Mouse (Mus musculus) heart, embryonic 14.5 days (tissue): ENCODE results near the gene Prdm10. TPM values are rescaled to one million over a fixed set of nuclear protein-coding genes. Genes with fewer than 3 reads are reported as not detected.

ENCODE experiments used
- ATAC-seq: fragments of 200-750 bp; cut with Nextera tagmentation; 2 replicates; pipeline ENCODE4 v1.8.0; 2017; ENCODE audit warnings: low read depth, moderate TSS enrichment; ENCODE audit not compliant: insufficient number of reproducible peaks, insufficient read depth, low FRiP score
- H3K27ac ChIP-seq, 2 experiments: fragments of 200-500 bp in 1 of 2; fragments of 300-500 bp in 1 of 2; sonication (generic) in 1 of 2; replicated peaks in 1 of 2; 2 replicates each; pipeline ENCODE4 v1.5.1; 2012 to 2014; ENCODE audit warnings: low read depth in 2 of 2, low read length in 2 of 2, control low read depth in 1 of 2, mild to moderate bottlenecking in 1 of 2, mixed read lengths in 1 of 2; ENCODE audit not compliant: control insufficient read depth in 1 of 2, insufficient read depth in 1 of 2
- H3K27me3 ChIP-seq: fragments of 300-500 bp; sonication (generic); 2 replicates; pipeline ENCODE4 v1.6.1; 2014; ENCODE audit warnings: mild to moderate bottlenecking, low read length, control low read depth; ENCODE audit not compliant: control insufficient read depth, insufficient read depth
- H3K36me3 ChIP-seq: fragments of 300-500 bp; sonication (generic); 2 replicates; pipeline ENCODE4 v1.6.1; 2014; ENCODE audit warnings: mild to moderate bottlenecking, control low read depth, low read length, mixed read lengths; ENCODE audit not compliant: control insufficient read depth, insufficient read depth
- H3K4me1 ChIP-seq, 2 experiments: fragments of 200-500 bp in 1 of 2; fragments of 300-500 bp in 1 of 2; sonication (generic) in 1 of 2; 2 replicates each; pipeline ENCODE4 v1.6.1; 2012 to 2014; ENCODE audit warnings: low read length in 2 of 2, control low read depth in 1 of 2, mixed read lengths in 1 of 2; ENCODE audit not compliant: control insufficient read depth in 2 of 2, insufficient read depth in 2 of 2
- H3K4me2 ChIP-seq: fragments of 300-500 bp; sonication (generic); 2 replicates; pipeline ENCODE4 v1.6.1; 2014; ENCODE audit warnings: mild to moderate bottlenecking, low read length
- H3K4me3 ChIP-seq, 2 experiments: fragments of 200-500 bp in 1 of 2; fragments of 300-500 bp in 1 of 2; sonication (generic) in 1 of 2; 2 replicates each; pipeline ENCODE4 v1.5.1; 2012 to 2014; ENCODE audit warnings: low read length in 2 of 2, mild to moderate bottlenecking in 2 of 2, control low read depth in 1 of 2, low read depth in 1 of 2, moderate library complexity in 1 of 2; ENCODE audit not compliant: control insufficient read depth in 1 of 2, insufficient read depth in 1 of 2
- H3K9ac ChIP-seq: fragments of 300-500 bp; sonication (generic); 2 replicates; pipeline ENCODE4 v1.6.1; 2014; ENCODE audit warnings: mild to moderate bottlenecking, low read length
- H3K9me3 ChIP-seq: fragments of 300-500 bp; sonication (generic); 2 replicates; pipeline ENCODE4 v1.6.1; 2016; ENCODE audit warnings: low read length, control low read depth; ENCODE audit not compliant: control insufficient read depth
- WGBS: fragments of 180-500 bp; shearing (Covaris S2); extraction: QIAGEN DNeasy Blood & Tissue Kit; methylation state at CpG from one replicate; pipeline ENCODE4 v1.1.7; 2014; 5-methylcytosine and 5-hydroxymethylcytosine counted together
- polyA plus RNA-seq: library from polyadenylated mRNA; unstranded; fragments of >200 nt; fragmentation: Nextera tagmentation; extraction: Ambion mirVana; gene quantifications from 2 replicates; pipeline ENCODE4 v1.2.1, GENCODE M21; 2014

The Prdm10 gene
- polyA plus RNA-seq, 1 experiment from 2014 or later, result 4.2 TPM

GRCm38 (mm10) chr9:31253311-31253734 lies 27.0 kb upstream of the Prdm10 start:
- WGBS, result 27% methylated on average over 10 of the region's 10 CpGs
- Histone ChIP-seq H3K9me3 (no peaks in the 10 kb centered on the region), H3K4me1 (peaks cover 6 to 7% of the 10 kb centered on the region in 2 experiments; a peak in 2 of 4 replicates), H3K27me3 (no peaks in the 10 kb centered on the region), H3K27ac (peak overlapping the region; percentile 79 to 81), H3K4me3 (peak overlapping the region; percentile 17 to 19; a peak in 2 of 4 replicates), H3K9ac (no peak overlapping the region; the same call in 1 of the 2 replicates), H3K36me3 (no peaks in the 10 kb centered on the region), H3K4me2 (peak overlapping the region; percentile 48)
- peak; percentile 77 for ATAC-seq

DNA sequence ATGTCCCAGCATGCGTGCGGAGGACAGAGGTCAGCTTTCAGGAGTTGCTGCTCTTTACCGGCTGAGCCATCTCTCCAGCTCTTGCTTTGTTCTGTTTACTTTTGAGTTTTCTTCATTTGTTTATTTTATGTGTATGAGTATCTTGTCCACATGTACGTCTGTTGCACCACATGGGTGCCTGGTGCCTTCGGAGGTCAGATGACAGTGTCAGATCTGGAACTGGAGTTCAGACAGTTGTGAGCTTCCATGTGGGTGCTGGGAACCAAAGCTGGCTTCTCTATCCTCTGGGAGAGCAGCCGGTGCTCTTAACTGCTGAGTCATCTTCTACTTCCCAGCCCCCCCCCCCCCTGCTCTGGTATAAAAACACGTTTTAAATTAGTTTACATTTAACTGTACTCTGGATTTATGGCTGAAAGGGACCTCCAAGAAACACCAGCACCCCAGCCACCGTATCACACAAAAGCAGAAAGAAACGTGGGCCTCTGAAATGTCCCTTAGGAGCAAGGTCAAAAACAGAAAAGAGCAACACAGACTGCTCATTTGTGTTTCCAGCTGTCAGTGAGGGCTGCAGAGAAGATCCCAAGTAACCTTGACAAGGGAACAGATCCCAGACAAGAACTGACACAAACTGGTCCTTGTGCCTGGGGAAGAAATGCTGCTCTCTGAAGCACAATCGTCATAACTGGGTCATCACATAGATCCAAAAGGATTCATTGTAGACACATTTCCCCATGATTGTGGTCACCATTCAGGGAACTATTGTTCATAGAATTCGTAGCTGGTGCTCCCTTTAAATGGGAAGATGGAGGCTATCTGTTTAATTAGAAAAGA lies 26.3 kb upstream of the Prdm10 start:
- Histone ChIP-seq H3K4me1 (peaks cover 6 to 7% of the 10 kb centered on the region in 2 experiments; a peak in 2 of 4 replicates), H3K4me3 (peak overlapping the region in 1 of 2 experiments; percentile 17; a peak in 1 of 4 replicates)
- 64% methylated on average over 11 of the region's 11 CpGs for WGBS

GRCm38 (mm10) chr9:31254697-31255004 lies 25.7 kb upstream of the Prdm10 start:
- H3K4me3 ChIP-seq, result no peak overlapping the region
- H3K27ac ChIP-seq, result no peak overlapping the region; a peak in 1 of 4 replicates
- no peak overlapping the region for H3K9ac ChIP-seq
- H3K27me3 ChIP-seq, result no peaks in the 10 kb centered on the region
- no peak overlapping the region for H3K4me2 ChIP-seq
- ATAC-seq, result no peak
- no peaks in the 10 kb centered on the region for H3K36me3 ChIP-seq
- WGBS, result 73% methylated on average over 7 of the region's 7 CpGs
- H3K4me1 ChIP-seq, result peaks cover 6 to 7% of the 10 kb centered on the region in 2 experiments; a peak in 2 of 4 replicates
- no peaks in the 10 kb centered on the region for H3K9me3 ChIP-seq

More for the DNA sequence above, 26.3 kb upstream of the Prdm10 start:
- ATAC-seq, result no peak
- no peak overlapping the region for H3K9ac ChIP-seq
- H3K27ac ChIP-seq, result peak overlapping the region; percentile 79 to 81
- no peaks in the 10 kb centered on the region for H3K36me3 ChIP-seq
- no peaks in the 10 kb centered on the region for H3K9me3 ChIP-seq
- H3K27me3 ChIP-seq, result no peaks in the 10 kb centered on the region
- H3K4me2 ChIP-seq, result peak overlapping the region; percentile 48

GRCm38 (mm10) chr9:31255953-31256352 lies 24.4 kb upstream of the Prdm10 start:
- no peak overlapping the region for H3K4me3 ChIP-seq

DNA sequence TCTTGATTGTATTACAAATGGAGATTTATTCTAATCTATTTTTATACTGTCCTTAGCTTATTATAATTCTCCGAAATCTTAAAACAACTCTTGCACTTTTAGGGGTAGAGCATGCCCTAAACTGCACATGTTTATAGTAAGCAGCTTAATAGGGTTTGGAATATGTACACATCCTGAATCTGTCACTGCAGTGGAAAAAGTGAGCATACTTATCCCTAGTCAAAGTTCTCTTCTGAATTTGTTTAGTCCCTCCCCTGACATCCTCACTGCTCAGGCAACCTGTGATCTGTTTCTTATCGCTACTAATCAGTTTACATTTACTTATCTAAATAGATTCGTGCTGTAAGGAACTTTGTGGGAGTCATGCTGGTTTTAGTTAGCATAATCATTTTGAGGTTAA lies 22.1 kb upstream of the Prdm10 start:
- WGBS, result 52% methylated on average over 3 of the region's 3 CpGs
- no peaks in the 10 kb centered on the region for H3K36me3 ChIP-seq
- H3K9me3 ChIP-seq, result no peaks in the 10 kb centered on the region
- no peak overlapping the region for H3K4me3 ChIP-seq
- no peak overlapping the region for H3K4me2 ChIP-seq
- ATAC-seq, result no peak
- no peak overlapping the region for H3K9ac ChIP-seq
- H3K27me3 ChIP-seq, result no peaks in the 10 kb centered on the region
- peaks cover 17 to 19% of the 10 kb centered on the region in 2 experiments; a peak in 3 of 4 replicates for H3K4me1 ChIP-seq
- no peak overlapping the region for H3K27ac ChIP-seq

More at GRCm38 (mm10) chr9:31255953-31256352, 24.4 kb upstream of the Prdm10 start:
- ATAC-seq, result no peak
- Histone ChIP-seq H3K9me3 (no peaks in the 10 kb centered on the region), H3K36me3 (no peaks in the 10 kb centered on the region), H3K4me2 (no peak overlapping the region), H3K9ac (no peak overlapping the region), H3K27ac (no peak overlapping the region), H3K4me1 (peaks cover 9 to 13% of the 10 kb centered on the region in 2 experiments; a peak in 3 of 4 replicates), H3K27me3 (no peaks in the 10 kb centered on the region)
- 39% methylated on average over 7 of the region's 7 CpGs for WGBS

- WGBS, result 60% methylated on average over 4 of the region's 4 CpGs
- no peaks in the 10 kb centered on the region for H3K36me3 ChIP-seq
- no peaks in the 10 kb centered on the region for H3K27me3 ChIP-seq
- no peaks in the 10 kb centered on the region for H3K9me3 ChIP-seq
- no peak overlapping the region for H3K9ac ChIP-seq
- H3K4me3 ChIP-seq, result no peak overlapping the region
- H3K27ac ChIP-seq, result no peak overlapping the region
- no peak overlapping the region for H3K4me2 ChIP-seq
- H3K4me1 ChIP-seq, result peaks cover 11 to 13% of the 10 kb centered on the region in 2 experiments
- ATAC-seq, result no peak
Measured at GRCm38 (mm10) chr9:31260219-31260618, 20.1 kb upstream of the Prdm10 start.

- Histone ChIP-seq H3K4me3 (no peak overlapping the region), H3K9me3 (no peaks in the 10 kb centered on the region), H3K36me3 (no peaks in the 10 kb centered on the region), H3K9ac (no peak overlapping the region), H3K4me1 (peaks cover 14 to 21% of the 10 kb centered on the region in 2 experiments), H3K27me3 (no peaks in the 10 kb centered on the region), H3K4me2 (no peak overlapping the region), H3K27ac (peak overlapping the region; percentile 22 to 66; a peak in 3 of 4 replicates)
- no peak for ATAC-seq
- 21% methylated on average over 4 of the region's 4 CpGs for WGBS
Measured at GRCm38 (mm10) chr9:31262226-31263105, 17.9 kb upstream of the Prdm10 start.
